Mouse (Mus musculus): Measurements from ENCODE around the gene Stag2. TPM values are rescaled to one million over a fixed set of nuclear protein-coding genes. Genes with fewer than 3 reads are reported as not detected.

The Stag2 gene
- polyA plus RNA-seq, 1 experiment = 8.2 TPM

- Histone ChIP-seq H3K4me3 (no peak overlapping the region), H3K36me3 (ENCODE audit: control insufficient read depth, insufficient read depth) (no peaks in the 10 kb centered on the region), H3K27me3 (ENCODE audit: control insufficient read depth, insufficient read depth, insufficient read length) (no peaks in the 10 kb centered on the region), H3K79me2 (ENCODE audit: control insufficient read depth, insufficient read depth) (no peaks in the 10 kb centered on the region), H3ac (ENCODE audit: control insufficient read depth, insufficient read length) (no peak overlapping the region), H3K4me2 (ENCODE audit: low read depth) (no peak overlapping the region)
- no peak for TF ChIP-seq MYOG (IDR thresholded peaks at IDR 0.05; ENCODE audit: control insufficient read depth in 1 of 3, insufficient read depth in 1 of 3, insufficient read length in 2 of 3, low read depth in 2 of 3)
- no peak for TF ChIP-seq E2F4 (IDR thresholded peaks at IDR 0.05; ENCODE audit: insufficient read depth)
- TF ChIP-seq CEBPB (IDR thresholded peaks at IDR 0.05; ENCODE audit: insufficient read depth, poor library complexity, severe bottlenecking) = no peak
- no peak for TF ChIP-seq USF1 (IDR thresholded peaks at IDR 0.05; ENCODE audit: low read depth)
- no peak for TF ChIP-seq MYOD1 (IDR thresholded peaks at IDR 0.05; ENCODE audit: control insufficient read depth in 1 of 3, insufficient read length in 2 of 3, low read depth in 2 of 3)
- TF ChIP-seq REST (IDR thresholded peaks at IDR 0.05; ENCODE audit: insufficient read depth, insufficient read length) = no peak
- TF ChIP-seq POLR2A (IDR thresholded peaks at IDR 0.05; ENCODE audit: insufficient read length, low read depth) = no peak
- no peak for TF ChIP-seq TCF3 (IDR thresholded peaks at IDR 0.05; ENCODE audit: insufficient read length, low read depth)
- TF ChIP-seq POLR2AphosphoS2 (IDR thresholded peaks at IDR 0.05; ENCODE audit: insufficient read length, low read depth) = no peak
- no peak for TF ChIP-seq TCF12 (IDR thresholded peaks at IDR 0.05; ENCODE audit: insufficient read depth, poor library complexity, severe bottlenecking)
- no peak for TF ChIP-seq SRF (IDR thresholded peaks at IDR 0.05; ENCODE audit: control insufficient read depth, insufficient read length, low read depth)
- TF ChIP-seq MAX (IDR thresholded peaks at IDR 0.05; ENCODE audit: low read depth) = no peak
Measured at GRCm38 (mm10) chrX:42124963-42125697, 24.0 kb upstream of the Stag2 start.

- no peak overlapping the region for H3K4me3 ChIP-seq
- H3K27me3 ChIP-seq (ENCODE audit: control insufficient read depth, insufficient read depth, insufficient read length) = no peaks in the 10 kb centered on the region
- H3K36me3 ChIP-seq (ENCODE audit: control insufficient read depth, insufficient read depth) = no peaks in the 10 kb centered on the region
- no peaks in the 10 kb centered on the region for H3K79me2 ChIP-seq (ENCODE audit: control insufficient read depth, insufficient read depth)
- no peak for TF ChIP-seq MAX (IDR thresholded peaks at IDR 0.05; ENCODE audit: low read depth)
- peak overlapping the region; percentile 30 for H3K4me2 ChIP-seq (ENCODE audit: low read depth)
- no peak overlapping the region for H3ac ChIP-seq (ENCODE audit: control insufficient read depth, insufficient read length)
Measured at GRCm38 (mm10) chrX:42139882-42140281, 9.2 kb upstream of the Stag2 start.

- Histone ChIP-seq H3K4me3 (no peak overlapping the region), H3ac (ENCODE audit: control insufficient read depth, insufficient read length) (no peak overlapping the region), H3K79me2 (ENCODE audit: control insufficient read depth, insufficient read depth) (no peaks in the 10 kb centered on the region), H3K27me3 (ENCODE audit: control insufficient read depth, insufficient read depth, insufficient read length) (no peaks in the 10 kb centered on the region), H3K36me3 (ENCODE audit: control insufficient read depth, insufficient read depth) (no peaks in the 10 kb centered on the region), H3K4me2 (ENCODE audit: low read depth) (no peak overlapping the region)
- TF ChIP-seq POLR2A (IDR thresholded peaks at IDR 0.05; ENCODE audit: insufficient read length, low read depth) (no peak), CEBPB (IDR thresholded peaks at IDR 0.05; ENCODE audit: insufficient read depth, poor library complexity, severe bottlenecking) (no peak), TCF3 (IDR thresholded peaks at IDR 0.05; ENCODE audit: insufficient read length, low read depth) (no peak), MAX (IDR thresholded peaks at IDR 0.05; ENCODE audit: low read depth) (no peak), MYOD1 (IDR thresholded peaks at IDR 0.05; ENCODE audit: control insufficient read depth in 1 of 3, insufficient read length in 2 of 3, low read depth in 2 of 3) (no peak), MYOG (IDR thresholded peaks at IDR 0.05; ENCODE audit: control insufficient read depth in 1 of 3, insufficient read depth in 1 of 3, insufficient read length in 2 of 3, low read depth in 2 of 3) (no peak), POLR2AphosphoS2 (IDR thresholded peaks at IDR 0.05; ENCODE audit: insufficient read length, low read depth) (no peak)
Measured at GRCm38 (mm10) chrX:42142620-42143019, 6.5 kb upstream of the Stag2 start.

- Histone ChIP-seq H3K4me2 (ENCODE audit: low read depth) (no peak overlapping the region), H3K4me3 (no peak overlapping the region), H3ac (ENCODE audit: control insufficient read depth, insufficient read length) (no peak overlapping the region), H3K79me2 (ENCODE audit: control insufficient read depth, insufficient read depth) (no peaks in the 10 kb centered on the region), H3K36me3 (ENCODE audit: control insufficient read depth, insufficient read depth) (no peaks in the 10 kb centered on the region), H3K27me3 (ENCODE audit: control insufficient read depth, insufficient read depth, insufficient read length) (no peaks in the 10 kb centered on the region)
- TF ChIP-seq MYOD1 (IDR thresholded peaks at IDR 0.05; ENCODE audit: control insufficient read depth in 1 of 3, insufficient read length in 2 of 3, low read depth in 2 of 3) = no peak
- TF ChIP-seq REST (IDR thresholded peaks at IDR 0.05; ENCODE audit: insufficient read depth, insufficient read length) = no peak
- no peak for TF ChIP-seq MYOG (IDR thresholded peaks at IDR 0.05; ENCODE audit: control insufficient read depth in 1 of 3, insufficient read depth in 1 of 3, insufficient read length in 2 of 3, low read depth in 2 of 3)
Measured at GRCm38 (mm10) chrX:42143991-42144390, 5.1 kb upstream of the Stag2 start.

- no peaks in the 10 kb centered on the region for H3K27me3 ChIP-seq (ENCODE audit: control insufficient read depth, insufficient read depth, insufficient read length)
- H3K4me3 ChIP-seq = peak overlapping the region; percentile 59
- H3K4me2 ChIP-seq (ENCODE audit: low read depth) = peak overlapping the region; percentile 58
Measured at GRCm38 (mm10) chrX:42148016-42148451, 1.1 kb upstream of the Stag2 start.

More at GRCm38 (mm10) chrX:42148016-42148451, 1.1 kb upstream of the Stag2 start:
- no peak overlapping the region for H3ac ChIP-seq (ENCODE audit: control insufficient read depth, insufficient read length)
- peaks cover 19% of the 10 kb centered on the region for H3K79me2 ChIP-seq (ENCODE audit: control insufficient read depth, insufficient read depth)
- H3K36me3 ChIP-seq (ENCODE audit: control insufficient read depth, insufficient read depth) = no peaks in the 10 kb centered on the region
- TF ChIP-seq SRF (IDR thresholded peaks at IDR 0.05; ENCODE audit: control insufficient read depth, insufficient read length, low read depth) = no peak
- TF ChIP-seq MAX (IDR thresholded peaks at IDR 0.05; ENCODE audit: low read depth) = no peak
- TF ChIP-seq REST (IDR thresholded peaks at IDR 0.05; ENCODE audit: insufficient read depth, insufficient read length) = no peak
- no peak for TF ChIP-seq TCF3 (IDR thresholded peaks at IDR 0.05; ENCODE audit: insufficient read length, low read depth)
- TF ChIP-seq TCF12 (IDR thresholded peaks at IDR 0.05; ENCODE audit: insufficient read depth, poor library complexity, severe bottlenecking) = no peak
- TF ChIP-seq POLR2A (IDR thresholded peaks at IDR 0.05; ENCODE audit: insufficient read length, low read depth) = no peak
- no peak for TF ChIP-seq E2F4 (IDR thresholded peaks at IDR 0.05; ENCODE audit: insufficient read depth)
- TF ChIP-seq CEBPB (IDR thresholded peaks at IDR 0.05; ENCODE audit: insufficient read depth, poor library complexity, severe bottlenecking) = no peak
- no peak for TF ChIP-seq POLR2AphosphoS2 (IDR thresholded peaks at IDR 0.05; ENCODE audit: insufficient read length, low read depth)
- no peak for TF ChIP-seq MYOD1 (IDR thresholded peaks at IDR 0.05; ENCODE audit: control insufficient read depth in 1 of 3, insufficient read length in 2 of 3, low read depth in 2 of 3)
- TF ChIP-seq MYOG (IDR thresholded peaks at IDR 0.05; ENCODE audit: control insufficient read depth in 1 of 3, insufficient read depth in 1 of 3, insufficient read length in 2 of 3, low read depth in 2 of 3) = no peak
- TF ChIP-seq USF1 (IDR thresholded peaks at IDR 0.05; ENCODE audit: low read depth) = no peak

Data from myocyte (in vitro differentiated cells).